ENCODE assay signal across 8 mouse cellular contexts in the genomic region with DNA sequence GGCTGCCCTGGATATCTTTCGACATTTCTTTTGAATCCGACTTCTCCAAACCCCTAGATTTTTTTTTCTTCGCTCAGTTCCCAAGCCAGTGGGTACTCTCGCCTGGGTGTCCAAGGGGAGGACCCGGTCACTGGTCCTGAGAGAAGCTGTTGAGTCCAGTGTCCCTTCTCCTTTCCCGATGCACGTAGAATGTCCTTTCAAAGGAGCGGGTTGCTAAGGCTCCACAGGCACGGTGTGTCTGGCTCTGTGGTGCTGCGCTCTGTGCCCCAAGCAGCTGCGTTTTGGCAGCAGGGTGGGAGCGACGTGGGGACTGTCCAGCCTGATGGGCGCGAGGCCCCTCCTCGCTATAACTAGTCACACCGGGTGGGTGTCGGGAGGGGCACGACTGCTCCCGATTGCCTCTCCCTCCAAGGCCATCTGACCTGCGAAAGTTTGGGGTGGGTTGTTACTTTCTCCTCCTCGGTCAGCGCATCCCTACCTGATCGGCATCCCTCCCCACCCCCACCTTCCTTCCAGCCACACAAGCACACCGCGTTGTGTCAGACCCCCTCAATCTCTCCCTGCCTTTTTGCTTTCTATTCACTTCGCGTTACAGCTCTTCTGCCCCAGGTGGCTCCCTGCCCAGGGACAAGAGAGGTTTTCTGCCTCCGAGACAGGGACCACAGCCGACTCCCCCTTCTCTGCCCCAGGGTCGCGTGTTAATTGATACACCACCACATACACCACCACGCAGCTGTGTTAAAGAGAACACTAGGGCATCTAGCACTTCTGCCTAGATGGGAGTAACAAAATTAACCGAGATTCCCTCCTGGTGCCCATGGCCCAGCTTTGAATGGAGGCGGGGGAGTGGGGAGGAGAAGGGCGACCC. TPM values are rescaled to one million over a fixed set of nuclear protein-coding genes. Genes with fewer than 3 reads are reported as not detected.
DNase-seq lines count a peak whose midpoint lies in the region; ATAC-seq and TF ChIP-seq lines count a peak whose summit lies in the region.

No protein-coding gene starts in this region.

- no peak for TF ChIP-seq CTCF in kidney, postnatal 0 days (IDR thresholded peaks at IDR 0.05; ENCODE audit: low read depth)
- TF ChIP-seq CTCF in midbrain, postnatal 0 days (IDR thresholded peaks at IDR 0.05): no peak

- H3K4me1 ChIP-seq in kidney, postnatal 0 days (replicated peaks; ENCODE audit: insufficient read depth, low read length): peaks cover 9% of the 10 kb centered on the region; the same call in 1 of the 2 replicates
- H3K4me1 ChIP-seq in brown adipose tissue, adult 24 weeks (ENCODE audit: control insufficient read depth, insufficient read depth, insufficient read length, low read length): 0 out of 2 replicates have a peak, but pooled peaks cover 2% of the 10 kb centered on the region
- H3K4me1 ChIP-seq in midbrain, postnatal 0 days (ENCODE audit: insufficient read depth, low read length): no peaks in the 10 kb centered on the region

- 0 out of 2 replicates have a peak, but pooled peaks cover 4% of the 10 kb centered on the region for H3K27me3 ChIP-seq in kidney, postnatal 0 days (ENCODE audit: insufficient read depth, low read length)
- H3K27me3 ChIP-seq in midbrain, postnatal 0 days (ENCODE audit: insufficient read depth, low read length): no peaks in the 10 kb centered on the region

- ATAC-seq in kidney, postnatal 0 days (replicated peaks; ENCODE audit: low FRiP score, low read depth): peak; percentile 45
- peak; percentile 3 for ATAC-seq in granulocyte monocyte progenitor cell, adult 5-6 weeks (replicated peaks; ENCODE audit: poor library complexity, severe bottlenecking)
- peak; percentile 52; the same call in 1 of the 2 replicates for ATAC-seq in midbrain, postnatal 0 days (ENCODE audit: low FRiP score)

- no peaks in the 10 kb centered on the region for H3K36me3 ChIP-seq in kidney, postnatal 0 days (ENCODE audit: insufficient read depth, low read length)
- H3K36me3 ChIP-seq in midbrain, postnatal 0 days (ENCODE audit: insufficient read depth, low read length): no peaks in the 10 kb centered on the region

- peak overlapping the region; percentile 99 for H3K4me2 ChIP-seq in kidney, postnatal 0 days (ENCODE audit: low read length)
- peak overlapping the region; percentile 95 for H3K4me2 ChIP-seq in midbrain, postnatal 0 days (ENCODE audit: low read depth, low read length, poor library complexity, severe bottlenecking)

- H3K27ac ChIP-seq in kidney, postnatal 0 days: no peak overlapping the region
- H3K27ac ChIP-seq in brown adipose tissue, adult 24 weeks (replicated peaks; ENCODE audit: low read depth, low read length): no peak overlapping the region
- peak overlapping the region; percentile 62 for H3K27ac ChIP-seq in midbrain, postnatal 0 days (ENCODE audit: low read depth, low read length)

- 5% methylated on average over 36 of the region's 36 CpGs for WGBS in kidney, postnatal 0 days
- WGBS in midbrain, postnatal 0 days: 3% methylated on average over 34 of the region's 36 CpGs

- no peaks in the 10 kb centered on the region for H3K9me3 ChIP-seq in kidney, postnatal 0 days (replicated peaks; ENCODE audit: low read length)
- H3K9me3 ChIP-seq in midbrain, postnatal 0 days (ENCODE audit: low read length): no peaks in the 10 kb centered on the region

- no peak overlapping the region; the same call in 1 of the 2 replicates for H3K9ac ChIP-seq in kidney, postnatal 0 days (ENCODE audit: low read depth, low read length)
- H3K9ac ChIP-seq in midbrain, postnatal 0 days (replicated peaks; ENCODE audit: low read length, poor library complexity, severe bottlenecking): peak overlapping the region; percentile 67

- peak overlapping the region; percentile 63 for H3K4me3 ChIP-seq in kidney, postnatal 0 days (replicated peaks; ENCODE audit: low read depth, low read length)
- peak overlapping the region; percentile 71 for H3K4me3 ChIP-seq in brown adipose tissue, adult 24 weeks (ENCODE audit: insufficient read depth, low read depth, low read length)
- H3K4me3 ChIP-seq in midbrain, postnatal 0 days (ENCODE audit: low read depth, low read length): peak overlapping the region; percentile 67

- DNase-seq in kidney, postnatal 0 days (ENCODE audit: low spot score): peak; percentile 47
- no peak for DNase-seq in kidney, adult 11 months
- peak; percentile 37 for DNase-seq in left cerebral cortex, postnatal 4 days
- DNase-seq in midbrain, postnatal 0 days (ENCODE audit: low spot score): no peak
- DNase-seq in urinary bladder, postnatal 36 days (ENCODE audit: low spot score in 2 of 2): no peak
- no peak for DNase-seq in frontal cortex, postnatal 14 days (ENCODE audit: low spot score in 2 of 2)

- intact Hi-C loops in left cerebral cortex, postnatal 4 days (cut with DNase I): loop anchor here (2.0 to 10.0 kb wide), 3 partner anchors 121 to 881 kb away; no protein-coding TSS in a partner anchor

RNA-seq across cellular contexts. Expression of gene Samd5, which starts 0.8 kb away (rescaled TPM):
- polyA plus RNA-seq in kidney, postnatal 0 days (2015; fragmentation: Nextera tagmentation; extraction: Ambion mirVana): 1.6 and 1.7 TPM in 2 replicates
- 0.59 and 1.8 TPM in 2 replicates for polyA plus RNA-seq in brown adipose tissue, adult 24 weeks (2012; ENCODE audit: insufficient read depth, insufficient read length, missing spikeins)
- not detected in 2 replicates for total RNA-seq in granulocyte monocyte progenitor cell, adult 5-6 weeks (2014; fragmentation: Nextera tagmentation)
- not detected in 2 replicates for total RNA-seq in granulocyte monocyte progenitor cell, adult 5-6 weeks (2017)
- total RNA-seq in left cerebral cortex, postnatal 4 days (2021): 10 to 100 TPM; 14.6 to 20.1 TPM
- total RNA-seq in midbrain, postnatal 0 days (2014; rRNA removed): 11.0 and 16.7 TPM in 2 replicates
- 4.6 and 5.7 TPM in 2 replicates for polyA plus RNA-seq in midbrain, postnatal 0 days (2015; fragmentation: Nextera tagmentation; extraction: Ambion mirVana)

Comparison
In these comparisons a context has a peak if more than half of its experiments do, and no peak if none do; other contexts are left out.
1. DNase-seq: peak in kidney, postnatal 0 days (single experiment) and left cerebral cortex, postnatal 4 days (single experiment); none in kidney, adult 11 months (single experiment), midbrain, postnatal 0 days (single experiment), urinary bladder, postnatal 36 days (0 of 2) and frontal cortex, postnatal 14 days (0 of 2).
2. RNA of gene Samd5, which starts 0.8 kb away (total RNA-seq): 14.6 to 20.1 TPM in left cerebral cortex, postnatal 4 days and 11.0 to 16.7 TPM in midbrain, postnatal 0 days; not detected in granulocyte monocyte progenitor cell, adult 5-6 weeks; every median in the first group is over 10 times any median in the second.
3. Peak in every context shown above with its lines, with median percentiles within 50 percentile points of each other: ATAC-seq and H3K4me3 ChIP-seq.